Mouse (Mus musculus) layer of hippocampus, postnatal 10 days (tissue): Measurements from ENCODE around the gene Prrxl1. TPM values are rescaled to one million over a fixed set of nuclear protein-coding genes. Genes with fewer than 3 reads are reported as not detected.

Experiments
- total RNA-seq, 2 experiments: library from RNA; stranded (reverse); gene quantifications; 2 replicates each; pipeline ENCODE4 v1.2.3; 2021

The Prrxl1 gene
- total RNA-seq, 2 experiments from 2014 or later, result not detected

Other genes with a start within 250 kb of the Prrxl1 start
- gene 1700024G13Rik, start 211.0 kb upstream of the Prrxl1 start, total RNA-seq, result 1 to 10 TPM in 1 of 2 experiments, not detected in 1; 1.1 TPM
- gene Slc18a3, start 134.6 kb upstream of the Prrxl1 start, total RNA-seq, result under 1 TPM in 1 of 2 experiments, not detected in 1; 0.30 TPM
- not detected for gene Chat, start 133.4 kb upstream of the Prrxl1 start, total RNA-seq
- gene Ercc6, start 85.9 kb upstream of the Prrxl1 start, total RNA-seq, result 10 to 100 TPM; 18.0 to 21.4 TPM
- gene 3425401B19Rik, start 85.9 kb downstream of the Prrxl1 start, total RNA-seq, result under 1 TPM; 0.07 to 0.09 TPM
- gene Tmem273, start 186.6 kb downstream of the Prrxl1 start, total RNA-seq, result under 1 TPM; 0.49 to 0.78 TPM
- gene Fam170b, start 234.6 kb downstream of the Prrxl1 start, total RNA-seq, result not detected